Mouse (Mus musculus): Measurements from ENCODE around the gene Rorc. TPM values are rescaled to one million over a fixed set of nuclear protein-coding genes. Genes with fewer than 3 reads are reported as not detected.

The Rorc gene
- polyA plus RNA-seq, 1 experiment, result 28.3 TPM

DNA sequence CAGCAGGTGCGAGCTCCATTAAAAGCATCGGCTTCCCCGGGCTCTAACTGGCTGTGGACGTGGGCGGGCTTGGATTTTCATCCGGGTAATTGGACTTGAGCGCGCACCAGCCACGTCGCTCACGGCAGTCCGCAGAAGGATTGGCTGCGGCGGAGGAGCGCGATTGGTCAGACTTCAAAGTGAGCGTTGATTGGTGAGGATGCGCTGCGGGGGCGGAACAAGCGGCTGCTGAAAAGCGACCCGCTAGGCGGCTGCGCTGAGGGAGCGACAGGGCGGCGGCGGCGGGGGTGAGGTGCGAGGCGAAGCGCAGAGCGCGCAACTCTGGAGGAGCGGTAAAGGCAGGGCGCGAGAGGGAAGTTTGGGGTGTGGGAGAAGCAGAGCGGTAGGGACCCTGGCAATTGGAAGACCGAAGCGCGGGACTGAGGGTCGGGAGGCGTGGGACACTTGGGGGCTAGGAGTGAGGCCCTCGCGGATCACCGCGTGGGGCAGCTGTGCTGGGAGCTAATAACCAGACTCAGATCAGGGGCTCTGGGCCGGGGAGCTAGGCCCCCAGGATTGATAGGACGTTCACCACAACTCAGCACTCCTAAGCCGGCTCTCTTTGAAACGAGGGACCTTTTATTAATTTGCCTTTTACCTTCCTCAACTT is 40.6 kb downstream of the Rorc start, which contains the start of gene Tdrkh:
TSS of gene Tdrkh (plus strand) at position 243 of the 649 bp plus-strand sequence.
- TF ChIP-seq CTCF (IDR thresholded peaks at IDR 0.05; ENCODE audit: extremely low read depth, insufficient read length, insufficient replicate concordance, low read depth, low read length), result 0 out of 2 replicates have a peak, but pooled peaks have one; percentile 11
- no peak for TF ChIP-seq POLR2A (IDR thresholded peaks at IDR 0.05; ENCODE audit: low read depth, low read length)
- H3K36me3 ChIP-seq (ENCODE audit: control insufficient read depth, insufficient read depth, low read length), result no peaks in the 10 kb centered on the region
- no peak within 1 kb of the TSS for H3K27ac ChIP-seq (ENCODE audit: insufficient read depth, low read depth, low read length)
- H3K4me1 ChIP-seq (ENCODE audit: control insufficient read depth, insufficient read depth, insufficient read length, low read length), result peaks cover 9% of the 10 kb centered on the region
- H3K27me3 ChIP-seq (ENCODE audit: control insufficient read depth, insufficient read depth, low read length), result no peaks in the 10 kb centered on the region; the same call in 1 of the 2 replicates
- WGBS, result 11% methylated on average over 52 of the region's 52 CpGs
- peak within 1 kb of the TSS; percentile 78 for H3K4me3 ChIP-seq (ENCODE audit: low read depth, low read length)

DNA sequence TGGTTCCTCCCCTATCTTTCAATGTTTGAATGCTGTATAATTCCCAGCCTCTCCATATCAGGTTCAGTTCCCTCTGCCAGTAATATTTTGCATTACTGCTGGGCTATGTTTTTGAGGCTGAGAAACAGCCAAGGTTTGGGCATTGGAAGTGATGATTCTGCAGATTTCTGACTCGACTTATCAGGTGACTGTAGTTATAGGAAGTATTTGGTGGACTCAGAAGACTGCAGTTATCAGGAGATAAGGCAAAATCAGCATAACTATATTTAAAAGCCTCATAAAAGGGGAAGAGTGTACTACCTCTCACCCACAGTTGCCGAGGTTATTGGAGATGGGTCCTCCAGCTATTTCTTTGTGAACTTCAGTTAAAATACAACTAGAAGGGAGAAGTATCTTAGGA is 58.4 kb downstream of the Rorc start:
- TF ChIP-seq POLR2A (IDR thresholded peaks at IDR 0.05; ENCODE audit: low read depth, low read length) (no peak), CTCF (IDR thresholded peaks at IDR 0.05; ENCODE audit: extremely low read depth, insufficient read length, insufficient replicate concordance, low read depth, low read length) (no peak)

DNA sequence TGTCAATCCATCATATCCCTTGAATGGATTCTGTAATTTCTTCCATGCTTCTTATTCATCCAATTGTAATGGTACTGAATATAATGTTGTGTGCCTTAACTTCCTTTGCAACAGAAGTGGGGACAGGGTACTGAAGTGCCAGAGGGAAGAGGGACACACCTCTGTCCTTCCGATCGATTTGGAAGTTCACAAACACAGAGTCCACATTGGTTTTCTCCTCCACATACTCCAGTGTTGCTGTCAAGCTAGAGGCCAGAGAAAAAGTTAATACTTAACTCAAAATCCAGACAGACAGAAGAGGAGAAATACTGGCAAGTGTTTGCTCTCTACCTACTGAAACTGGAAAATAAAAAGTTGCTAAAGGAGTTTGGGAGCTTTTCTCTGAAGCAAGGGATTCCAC is 61.7 kb downstream of the Rorc start:
- Histone ChIP-seq H3K36me3 (ENCODE audit: control insufficient read depth, insufficient read depth, low read length) (no peaks in the 10 kb centered on the region), H3K27ac (ENCODE audit: insufficient read depth, low read depth, low read length) (no peak overlapping the region), H3K4me3 (ENCODE audit: low read depth, low read length) (no peak overlapping the region), H3K4me1 (ENCODE audit: control insufficient read depth, insufficient read depth, insufficient read length, low read length) (no peaks in the 10 kb centered on the region), H3K27me3 (ENCODE audit: control insufficient read depth, insufficient read depth, low read length) (no peaks in the 10 kb centered on the region)
- 36% methylated on average over 2 of the region's 2 CpGs for WGBS
- TF ChIP-seq POLR2A (IDR thresholded peaks at IDR 0.05; ENCODE audit: low read depth, low read length) (no peak), CTCF (IDR thresholded peaks at IDR 0.05; ENCODE audit: extremely low read depth, insufficient read length, insufficient replicate concordance, low read depth, low read length) (no peak)

More for the DNA sequence above, 58.4 kb downstream of the Rorc start:
- Histone ChIP-seq H3K4me1 (ENCODE audit: control insufficient read depth, insufficient read depth, insufficient read length, low read length) (no peaks in the 10 kb centered on the region), H3K36me3 (ENCODE audit: control insufficient read depth, insufficient read depth, low read length) (no peaks in the 10 kb centered on the region), H3K27me3 (ENCODE audit: control insufficient read depth, insufficient read depth, low read length) (no peaks in the 10 kb centered on the region), H3K27ac (ENCODE audit: insufficient read depth, low read depth, low read length) (no peak overlapping the region), H3K4me3 (ENCODE audit: low read depth, low read length) (no peak overlapping the region)
- 31% methylated on average over 2 of the region's 2 CpGs for WGBS

DNA sequence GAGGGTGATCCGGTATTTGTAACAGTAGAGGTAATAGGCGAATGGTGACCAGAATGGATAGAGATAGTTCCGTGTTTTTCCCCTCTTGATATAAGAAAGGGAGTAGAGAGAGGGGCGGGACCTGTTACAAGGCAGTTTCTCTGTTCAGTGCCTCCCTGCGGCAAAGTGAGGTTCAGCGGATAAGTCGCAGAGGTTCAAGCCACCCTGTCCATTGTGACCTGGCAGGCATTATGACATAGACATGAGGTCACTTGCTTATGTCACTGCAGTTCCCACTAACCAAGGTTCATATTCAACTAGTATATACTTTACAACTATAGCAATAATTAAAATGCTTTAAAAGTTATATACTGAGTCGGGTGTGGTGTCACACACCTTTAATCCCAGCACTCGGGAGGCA is 63.8 kb downstream of the Rorc start:
- TF ChIP-seq CTCF (IDR thresholded peaks at IDR 0.05; ENCODE audit: extremely low read depth, insufficient read length, insufficient replicate concordance, low read depth, low read length), result no peak
- no peak for TF ChIP-seq POLR2A (IDR thresholded peaks at IDR 0.05; ENCODE audit: low read depth, low read length)
- Histone ChIP-seq H3K27ac (ENCODE audit: insufficient read depth, low read depth, low read length) (no peak overlapping the region), H3K27me3 (ENCODE audit: control insufficient read depth, insufficient read depth, low read length) (no peaks in the 10 kb centered on the region), H3K36me3 (ENCODE audit: control insufficient read depth, insufficient read depth, low read length) (no peaks in the 10 kb centered on the region), H3K4me1 (ENCODE audit: control insufficient read depth, insufficient read depth, insufficient read length, low read length) (no peaks in the 10 kb centered on the region), H3K4me3 (ENCODE audit: low read depth, low read length) (no peak overlapping the region)
- WGBS, result 86% methylated on average over 9 of the region's 9 CpGs

DNA sequence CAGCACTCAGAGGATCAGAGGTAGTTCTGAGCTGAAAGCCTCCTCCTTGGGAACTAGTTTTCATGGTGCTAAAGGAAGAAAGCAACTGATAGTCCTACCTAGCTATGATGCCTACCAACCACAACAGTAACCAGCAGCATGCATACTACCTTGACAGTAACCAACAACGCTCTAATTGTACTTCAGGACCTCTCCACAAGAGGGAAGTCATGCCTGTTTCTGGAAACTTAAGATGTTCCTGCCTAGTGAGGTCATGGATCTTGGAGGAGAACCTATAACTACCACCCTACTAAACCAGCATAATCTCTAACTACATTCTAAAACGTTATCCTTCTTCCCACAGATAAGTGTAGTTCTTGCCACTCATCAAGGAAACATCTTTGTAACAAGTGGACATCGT is 68.6 kb downstream of the Rorc start:
- H3K27ac ChIP-seq (ENCODE audit: insufficient read depth, low read depth, low read length), result no peak overlapping the region
- TF ChIP-seq CTCF (IDR thresholded peaks at IDR 0.05; ENCODE audit: extremely low read depth, insufficient read length, insufficient replicate concordance, low read depth, low read length) (no peak), POLR2A (IDR thresholded peaks at IDR 0.05; ENCODE audit: low read depth, low read length) (no peak)
- H3K4me1 ChIP-seq (ENCODE audit: control insufficient read depth, insufficient read depth, insufficient read length, low read length), result peaks cover 3% of the 10 kb centered on the region; the same call in 1 of the 2 replicates
- H3K4me3 ChIP-seq (ENCODE audit: low read depth, low read length), result no peak overlapping the region
- H3K36me3 ChIP-seq (ENCODE audit: control insufficient read depth, insufficient read depth, low read length), result peaks cover 11% of the 10 kb centered on the region
- WGBS, result 39% methylated on average over 3 of the region's 3 CpGs
- no peaks in the 10 kb centered on the region for H3K27me3 ChIP-seq (ENCODE audit: control insufficient read depth, insufficient read depth, low read length)

DNA sequence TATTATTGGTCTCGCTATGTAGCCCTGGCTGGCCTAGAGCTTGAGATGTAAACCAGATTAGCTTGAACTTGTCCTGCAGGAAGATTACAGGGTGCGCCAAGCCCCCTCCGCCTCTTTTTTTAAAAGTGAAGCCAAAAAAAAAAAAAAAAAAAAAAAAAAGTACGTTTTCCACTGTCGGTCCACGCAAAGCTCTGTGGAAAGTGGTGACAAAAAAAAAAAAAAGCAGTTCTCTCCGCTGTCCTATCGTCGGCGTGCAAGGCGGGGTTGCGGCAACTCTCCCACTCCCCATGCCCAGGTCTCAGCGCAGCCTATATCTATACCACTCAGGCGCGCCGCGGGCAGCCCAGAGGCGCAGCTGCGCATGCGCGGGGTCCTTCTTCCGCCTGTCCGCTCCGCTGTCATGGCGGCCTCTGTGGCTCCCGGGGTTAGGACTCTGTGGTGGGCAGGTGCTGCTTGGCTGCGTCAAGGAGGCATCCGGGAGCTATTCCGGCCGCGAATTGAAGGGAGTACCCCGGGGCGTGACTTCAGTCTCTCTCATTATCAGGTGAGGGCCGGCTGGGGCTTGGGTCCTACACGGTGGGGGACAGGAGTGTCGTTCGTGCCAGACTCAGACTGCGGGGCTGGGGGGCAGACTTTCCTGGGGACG is 70.5 kb downstream of the Rorc start, which contains the start of gene Mrpl9:
TSS of gene Mrpl9 (plus strand) at position 368 of the 646 bp plus-strand sequence.
- H3K4me3 ChIP-seq (ENCODE audit: low read depth, low read length), result peak within 1 kb of the TSS; percentile 79
- TF ChIP-seq CTCF (IDR thresholded peaks at IDR 0.05; ENCODE audit: extremely low read depth, insufficient read length, insufficient replicate concordance, low read depth, low read length), result peak; percentile 18; the same call in 1 of the 2 replicates
- TF ChIP-seq POLR2A (IDR thresholded peaks at IDR 0.05; ENCODE audit: low read depth, low read length), result peak; percentile 81
- no peaks in the 10 kb centered on the region for H3K27me3 ChIP-seq (ENCODE audit: control insufficient read depth, insufficient read depth, low read length)
- H3K27ac ChIP-seq (ENCODE audit: insufficient read depth, low read depth, low read length), result no peak within 1 kb of the TSS
- H3K4me1 ChIP-seq (ENCODE audit: control insufficient read depth, insufficient read depth, insufficient read length, low read length), result peaks cover 3% of the 10 kb centered on the region; the same call in 1 of the 2 replicates
- H3K36me3 ChIP-seq (ENCODE audit: control insufficient read depth, insufficient read depth, low read length), result peaks cover 23% of the 10 kb centered on the region
- under 1% methylated on average over 39 of the region's 39 CpGs for WGBS

DNA sequence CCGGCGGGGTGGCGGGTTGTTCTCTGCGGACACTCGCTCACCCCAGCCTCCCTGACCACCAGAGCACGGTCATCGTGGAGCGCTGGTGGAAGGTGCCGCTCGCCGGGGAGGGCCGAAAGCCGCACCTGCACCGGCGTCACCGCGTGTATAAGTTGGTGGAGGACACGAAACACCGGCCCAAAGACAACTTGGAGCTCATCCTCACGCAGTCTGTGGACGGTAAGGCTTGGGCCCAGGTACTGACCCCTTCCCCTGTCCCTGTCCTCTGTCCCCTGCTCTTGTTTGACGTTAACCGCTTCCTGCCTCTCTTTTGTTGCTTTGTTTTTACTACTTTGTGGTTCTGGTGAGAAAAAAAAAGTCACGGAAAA is 71.0 kb downstream of the Rorc start, which contains the start of gene Oaz3:
TSS of gene Oaz3 (minus strand) at position 319 of the 368 bp plus-strand sequence.
- TF ChIP-seq POLR2A (IDR thresholded peaks at IDR 0.05; ENCODE audit: low read depth, low read length) (no peak), CTCF (IDR thresholded peaks at IDR 0.05; ENCODE audit: extremely low read depth, insufficient read length, insufficient replicate concordance, low read depth, low read length) (no peak)
- H3K27me3 ChIP-seq (ENCODE audit: control insufficient read depth, insufficient read depth, low read length), result no peaks in the 10 kb centered on the region
- H3K4me1 ChIP-seq (ENCODE audit: control insufficient read depth, insufficient read depth, insufficient read length, low read length), result peaks cover 3% of the 10 kb centered on the region; the same call in 1 of the 2 replicates
- under 1% methylated on average over 24 of the region's 24 CpGs for WGBS
- peaks cover 26% of the 10 kb centered on the region for H3K36me3 ChIP-seq (ENCODE audit: control insufficient read depth, insufficient read depth, low read length)
- H3K27ac ChIP-seq (ENCODE audit: insufficient read depth, low read depth, low read length), result no peak within 1 kb of the TSS
- peak within 1 kb of the TSS; percentile 79 for H3K4me3 ChIP-seq (ENCODE audit: low read depth, low read length)

Other genes with a start within 250 kb of the Rorc start
- gene Gm10696, start 194.6 kb upstream of the Rorc start, polyA plus RNA-seq (2012; rRNA removed), result not detected in 2 replicates
- not detected in 2 replicates for gene Gm5286, start 176.1 kb upstream of the Rorc start, polyA plus RNA-seq (2012; rRNA removed)
- not detected in 2 replicates for gene Gm4778, start 108.8 kb upstream of the Rorc start, polyA plus RNA-seq (2012; rRNA removed)
- gene Them4, start 62.7 kb upstream of the Rorc start, polyA plus RNA-seq (2012; rRNA removed), result 0.47 and 1.0 TPM in 2 replicates
- gene Them5, start 30.7 kb upstream of the Rorc start, polyA plus RNA-seq (2012; rRNA removed), result not detected in 2 replicates
- 1.4 and 3.7 TPM in 2 replicates for gene C2cd4d, start 10.4 kb upstream of the Rorc start, polyA plus RNA-seq (2012; rRNA removed)
- 0.23 and 0.42 TPM in 2 replicates for gene Lingo4, start 25.7 kb downstream of the Rorc start, polyA plus RNA-seq (2012; rRNA removed)
- gene Tdrkh, start 40.5 kb downstream of the Rorc start, polyA plus RNA-seq (2012; rRNA removed), result not detected in 2 replicates
- gene Mrpl9, start 70.5 kb downstream of the Rorc start, polyA plus RNA-seq (2012; rRNA removed), result 17.3 and 20.6 TPM in 2 replicates
- gene Oaz3, start 71.1 kb downstream of the Rorc start, polyA plus RNA-seq (2012; rRNA removed), result not detected in 2 replicates
- gene Celf3, start 105.5 kb downstream of the Rorc start, polyA plus RNA-seq (2012; rRNA removed), result 12.1 and 26.1 TPM in 2 replicates
- gene Riiad1, start 107.5 kb downstream of the Rorc start, polyA plus RNA-seq (2012; rRNA removed), result 0.23 TPM in 1 of 2 replicates, not detected in the other
- 2.3 and 3.4 TPM in 2 replicates for gene Snx27, start 209.9 kb downstream of the Rorc start, polyA plus RNA-seq (2012; rRNA removed)